Mouse (Mus musculus): ENCODE measurements at regions not wholly inside any gene's neighbourhood (a gene's known extent, or its start where the extent isn't known, plus 50 kb on each side); places are given as distances from the start of the nearest gene placed in this dataset.
"Not testable (repeated sequence)": the region's sequence is repeated elsewhere in the genome, so short reads cannot be mapped to it uniquely, and the experiment has no call there.

DNA sequence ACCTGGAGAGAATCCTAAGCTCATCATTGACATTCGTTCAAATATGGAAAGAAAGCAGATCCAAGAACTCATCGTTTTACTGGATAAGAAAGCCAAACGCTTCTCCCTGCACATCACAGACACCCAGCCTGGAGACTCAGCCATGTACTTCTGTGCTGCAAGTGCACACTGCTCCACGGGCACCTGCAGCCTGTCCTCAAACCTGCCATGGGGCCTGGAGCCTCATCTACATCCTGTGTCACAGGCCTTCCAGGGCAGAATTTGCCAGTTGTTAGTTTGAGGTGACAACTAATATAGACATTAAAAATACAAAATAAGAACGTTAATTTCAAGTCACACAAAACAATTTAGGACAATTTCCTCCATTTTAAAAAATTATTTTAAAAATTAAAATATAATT lies 549.6 kb downstream of the Dad1 start:
- in situ Hi-C loops (cut with MboI; ENCODE audit: low pct_unique_long_range_greater_than_20kb in 1 of 2, low sequenced_read_pairs in 2 of 2, unreplicated experiment in 1 of 2), result not testable (repeated sequence)

- in situ Hi-C loops (cut with MboI; ENCODE audit: low pct_unique_long_range_greater_than_20kb in 1 of 2, low sequenced_read_pairs in 2 of 2, unreplicated experiment in 1 of 2), result not testable (repeated sequence)
Observed at GRCm38 (mm10) chr14:53703593-53703992, 550.3 kb downstream of the Dad1 start.

GRCm38 (mm10) chr14:53684100-53684499 lies 569.8 kb downstream of the Dad1 start:
- in situ Hi-C loops (cut with MboI; ENCODE audit: low pct_unique_long_range_greater_than_20kb in 1 of 2, low sequenced_read_pairs in 2 of 2, unreplicated experiment in 1 of 2), result not testable (repeated sequence)

DNA sequence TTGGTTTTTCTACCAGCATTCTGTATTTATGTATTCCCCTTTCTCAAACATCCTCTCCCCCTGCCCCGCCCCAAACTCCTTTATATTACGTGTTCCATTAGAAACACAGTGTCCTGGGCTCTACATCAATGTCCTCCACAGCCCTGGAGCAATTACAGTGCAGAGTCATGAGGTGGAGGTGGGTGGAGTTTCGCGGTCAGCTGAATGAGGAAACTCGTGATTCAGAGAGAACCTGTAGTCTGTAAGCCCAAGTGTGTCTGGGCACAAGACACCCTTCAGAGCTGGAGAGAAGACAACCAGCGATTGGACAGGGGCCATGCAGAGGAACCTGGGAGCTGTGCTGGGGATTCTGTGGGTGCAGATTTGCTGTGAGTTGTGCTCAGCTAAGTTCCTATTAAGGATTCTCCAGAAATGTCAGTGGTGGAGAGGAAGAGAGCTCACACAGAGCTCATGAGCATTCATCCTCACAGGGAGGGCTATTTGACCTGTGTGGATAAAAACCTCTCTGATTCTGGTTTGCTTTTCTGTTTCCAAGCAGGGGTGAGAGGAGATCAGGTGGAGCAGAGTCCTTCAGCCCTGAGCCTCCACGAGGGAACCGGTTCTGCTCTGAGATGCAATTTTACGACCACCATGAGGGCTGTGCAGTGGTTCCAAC lies 570.4 kb downstream of the Dad1 start:
- in situ Hi-C loops (cut with MboI; ENCODE audit: low pct_unique_long_range_greater_than_20kb in 1 of 2, low sequenced_read_pairs in 2 of 2, unreplicated experiment in 1 of 2), result not testable (repeated sequence)

DNA sequence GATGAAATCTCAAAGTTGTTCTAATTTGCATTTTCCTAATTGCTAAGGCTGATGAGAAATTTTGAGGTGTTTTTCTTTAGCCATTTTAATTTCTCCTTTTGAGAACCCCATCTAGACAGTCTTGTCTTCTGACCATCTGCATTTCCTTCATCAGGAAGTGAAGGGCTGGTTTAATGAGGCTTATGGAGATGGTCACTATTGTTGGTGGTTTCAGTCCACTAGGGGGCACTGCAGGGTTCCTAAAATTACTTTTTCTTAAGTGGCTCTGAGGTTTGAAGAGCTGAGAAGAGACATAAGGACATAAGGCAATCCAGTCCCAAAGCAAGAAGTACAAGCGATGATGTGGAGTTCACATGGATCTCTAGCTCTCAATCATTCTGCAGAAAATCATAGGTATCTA lies 571.2 kb downstream of the Dad1 start:
- in situ Hi-C loops (cut with MboI; ENCODE audit: low pct_unique_long_range_greater_than_20kb in 1 of 2, low sequenced_read_pairs in 2 of 2, unreplicated experiment in 1 of 2), result not testable (repeated sequence)

- in situ Hi-C loops (cut with MboI; ENCODE audit: low pct_unique_long_range_greater_than_20kb in 1 of 2, low sequenced_read_pairs in 2 of 2, unreplicated experiment in 1 of 2), result not testable (repeated sequence)
Observed at GRCm38 (mm10) chr14:53681320-53681719, 572.6 kb downstream of the Dad1 start.

GRCm38 (mm10) chr14:53665681-53666080 lies 588.2 kb downstream of the Dad1 start:
- in situ Hi-C loops (cut with MboI; ENCODE audit: low pct_unique_long_range_greater_than_20kb in 1 of 2, low sequenced_read_pairs in 2 of 2, unreplicated experiment in 1 of 2), result not testable (repeated sequence)

- in situ Hi-C loops (cut with MboI; ENCODE audit: low pct_unique_long_range_greater_than_20kb in 1 of 2, low sequenced_read_pairs in 2 of 2, unreplicated experiment in 1 of 2), result not testable (repeated sequence)
Observed at GRCm38 (mm10) chr14:53662700-53663355, 591.1 kb downstream of the Dad1 start.

GRCm38 (mm10) chr14:53654669-53655068 lies 599.2 kb downstream of the Dad1 start:
- in situ Hi-C loops (cut with MboI; ENCODE audit: low pct_unique_long_range_greater_than_20kb in 1 of 2, low sequenced_read_pairs in 2 of 2, unreplicated experiment in 1 of 2), result not testable (repeated sequence)

- in situ Hi-C loops (cut with MboI; ENCODE audit: low pct_unique_long_range_greater_than_20kb in 1 of 2, low sequenced_read_pairs in 2 of 2, unreplicated experiment in 1 of 2), result not testable (repeated sequence)
Observed at GRCm38 (mm10) chr14:53651061-53651460, 602.8 kb downstream of the Dad1 start.

- in situ Hi-C loops (cut with MboI; ENCODE audit: low pct_unique_long_range_greater_than_20kb in 1 of 2, low sequenced_read_pairs in 2 of 2, unreplicated experiment in 1 of 2), result not testable (repeated sequence)
Observed at GRCm38 (mm10) chr14:53649189-53649588, 604.7 kb downstream of the Dad1 start.

DNA sequence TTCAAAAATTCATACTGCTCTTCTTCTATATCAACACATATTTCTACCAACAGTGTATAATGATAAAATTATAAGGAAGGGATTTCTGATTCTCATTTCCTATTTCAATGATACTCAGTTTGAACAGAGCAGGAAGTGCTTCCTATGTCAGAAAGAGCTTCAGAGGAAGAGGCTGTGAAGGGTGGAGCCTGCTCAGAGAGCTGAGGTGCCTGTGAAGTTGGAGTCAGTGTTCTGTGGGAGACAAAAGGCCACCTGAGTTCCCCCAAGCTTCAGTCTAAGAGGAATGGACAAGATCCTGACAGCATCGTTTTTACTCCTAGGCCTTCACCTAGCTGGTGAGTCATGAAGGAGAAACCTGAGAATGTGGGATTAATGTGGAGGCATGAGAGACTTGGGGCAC lies 613.5 kb downstream of the Dad1 start:
- in situ Hi-C loops (cut with MboI; ENCODE audit: low pct_unique_long_range_greater_than_20kb in 1 of 2, low sequenced_read_pairs in 2 of 2, unreplicated experiment in 1 of 2), result not testable (repeated sequence)

GRCm38 (mm10) chr14:53637664-53638063 lies 616.2 kb downstream of the Dad1 start:
- in situ Hi-C loops (cut with MboI; ENCODE audit: low pct_unique_long_range_greater_than_20kb in 1 of 2, low sequenced_read_pairs in 2 of 2, unreplicated experiment in 1 of 2), result not testable (repeated sequence)

DNA sequence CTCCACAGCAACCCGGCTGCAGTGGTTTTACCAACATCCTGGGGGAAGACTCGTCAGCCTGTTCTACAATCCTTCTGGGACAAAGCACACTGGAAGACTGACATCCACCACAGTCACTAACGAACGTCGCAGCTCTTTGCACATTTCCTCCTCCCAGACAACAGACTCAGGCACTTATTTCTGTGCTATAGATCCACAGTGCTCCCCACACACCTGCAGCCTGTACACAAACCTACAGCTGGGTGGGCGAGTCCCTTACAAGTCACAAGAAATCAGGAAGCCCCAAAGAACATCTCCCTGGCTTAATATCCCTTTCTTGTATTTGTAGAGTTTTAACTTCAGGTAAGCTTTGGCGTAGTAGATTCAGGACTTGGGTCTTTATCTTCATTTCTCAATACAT lies 618.7 kb downstream of the Dad1 start:
- in situ Hi-C loops (cut with MboI; ENCODE audit: low pct_unique_long_range_greater_than_20kb in 1 of 2, low sequenced_read_pairs in 2 of 2, unreplicated experiment in 1 of 2), result not testable (repeated sequence)

DNA sequence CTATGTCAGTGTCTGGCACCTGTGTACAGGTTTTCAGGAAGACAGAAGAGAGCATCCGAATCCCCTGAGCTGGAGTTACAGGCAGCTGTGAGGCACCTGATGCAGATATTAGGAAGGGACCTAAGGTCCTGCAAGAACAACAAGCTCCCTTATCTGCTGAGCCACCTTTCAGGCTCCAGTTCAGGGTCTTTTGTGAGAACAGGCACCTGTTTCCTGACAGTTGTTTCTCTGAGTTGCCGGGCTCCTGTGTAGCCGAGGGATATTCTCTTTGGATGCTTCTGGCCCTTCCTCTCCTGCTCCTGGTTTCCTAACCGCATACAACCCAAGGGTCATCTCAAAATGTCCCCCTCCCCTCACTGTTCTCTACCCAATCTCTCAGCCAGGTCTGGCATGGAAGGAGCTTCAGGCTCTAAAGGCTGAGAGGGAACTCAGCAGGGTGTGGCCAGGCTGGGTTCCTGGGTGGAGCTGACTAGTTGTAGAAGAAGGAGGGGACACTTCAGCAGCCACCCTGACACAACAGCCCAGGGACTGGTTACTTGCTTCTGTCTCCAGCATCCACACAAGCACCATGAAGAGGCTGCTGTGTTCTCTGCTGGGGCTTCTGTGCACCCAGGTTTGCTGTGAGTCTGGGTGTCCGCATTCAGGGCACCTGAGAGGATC lies 619.5 kb downstream of the Dad1 start:
- in situ Hi-C loops (cut with MboI; ENCODE audit: low pct_unique_long_range_greater_than_20kb in 1 of 2, low sequenced_read_pairs in 2 of 2, unreplicated experiment in 1 of 2), result not testable (repeated sequence)

- in situ Hi-C loops (cut with MboI; ENCODE audit: low pct_unique_long_range_greater_than_20kb in 1 of 2, low sequenced_read_pairs in 2 of 2, unreplicated experiment in 1 of 2), result not testable (repeated sequence)
Observed at GRCm38 (mm10) chr14:53633743-53634142, 620.2 kb downstream of the Dad1 start.

GRCm38 (mm10) chr14:53621376-53621775 lies 632.5 kb downstream of the Dad1 start:
- in situ Hi-C loops (cut with MboI; ENCODE audit: low pct_unique_long_range_greater_than_20kb in 1 of 2, low sequenced_read_pairs in 2 of 2, unreplicated experiment in 1 of 2), result not testable (repeated sequence)

DNA sequence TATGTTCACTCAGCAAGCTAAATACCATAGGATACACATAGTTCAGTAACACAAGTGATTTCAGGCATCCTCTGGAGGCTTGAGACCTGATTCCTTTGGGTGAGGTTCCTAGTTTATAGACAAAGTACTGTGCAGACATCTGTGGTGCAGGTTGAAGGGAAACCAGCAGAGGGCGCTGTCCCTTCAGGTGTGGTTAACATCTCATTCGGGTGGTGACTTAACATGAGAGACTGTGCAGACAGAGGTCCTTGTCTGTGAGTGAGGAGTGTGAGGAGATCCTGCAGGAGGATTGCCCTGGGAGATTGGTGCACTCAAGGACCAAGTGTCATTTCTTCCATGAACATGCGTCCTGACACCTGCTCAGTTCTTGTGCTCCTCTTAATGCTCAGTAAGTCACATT lies 637.8 kb downstream of the Dad1 start:
- in situ Hi-C loops (cut with MboI; ENCODE audit: low pct_unique_long_range_greater_than_20kb in 1 of 2, low sequenced_read_pairs in 2 of 2, unreplicated experiment in 1 of 2), result not testable (repeated sequence)

GRCm38 (mm10) chr14:53614341-53614740 lies 639.6 kb downstream of the Dad1 start:
- in situ Hi-C loops (cut with MboI; ENCODE audit: low pct_unique_long_range_greater_than_20kb in 1 of 2, low sequenced_read_pairs in 2 of 2, unreplicated experiment in 1 of 2), result no loop called here

DNA sequence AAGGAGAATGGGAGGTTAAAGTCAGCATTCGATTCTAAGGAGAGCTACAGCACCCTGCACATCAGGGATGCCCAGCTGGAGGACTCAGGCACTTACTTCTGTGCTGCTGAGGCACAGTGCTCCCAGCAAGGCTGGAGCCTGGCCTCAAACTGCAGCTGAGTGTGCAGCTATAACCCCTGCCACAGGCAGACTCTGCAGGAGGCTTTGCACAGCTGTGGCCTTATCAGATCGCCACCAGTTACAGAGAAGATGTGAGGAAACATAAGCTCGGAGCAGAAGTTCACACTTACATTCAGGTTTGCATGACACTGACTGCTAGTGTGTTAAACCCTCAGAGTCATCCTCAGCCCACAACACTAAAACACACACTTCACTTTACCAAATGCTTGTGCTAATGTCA lies 654.6 kb downstream of the Dad1 start:
- in situ Hi-C loops (cut with MboI; ENCODE audit: low pct_unique_long_range_greater_than_20kb in 1 of 2, low sequenced_read_pairs in 2 of 2, unreplicated experiment in 1 of 2), result not testable (repeated sequence)
